Mouse (Mus musculus): Measurements from ENCODE around the gene Aspn.

DNA sequence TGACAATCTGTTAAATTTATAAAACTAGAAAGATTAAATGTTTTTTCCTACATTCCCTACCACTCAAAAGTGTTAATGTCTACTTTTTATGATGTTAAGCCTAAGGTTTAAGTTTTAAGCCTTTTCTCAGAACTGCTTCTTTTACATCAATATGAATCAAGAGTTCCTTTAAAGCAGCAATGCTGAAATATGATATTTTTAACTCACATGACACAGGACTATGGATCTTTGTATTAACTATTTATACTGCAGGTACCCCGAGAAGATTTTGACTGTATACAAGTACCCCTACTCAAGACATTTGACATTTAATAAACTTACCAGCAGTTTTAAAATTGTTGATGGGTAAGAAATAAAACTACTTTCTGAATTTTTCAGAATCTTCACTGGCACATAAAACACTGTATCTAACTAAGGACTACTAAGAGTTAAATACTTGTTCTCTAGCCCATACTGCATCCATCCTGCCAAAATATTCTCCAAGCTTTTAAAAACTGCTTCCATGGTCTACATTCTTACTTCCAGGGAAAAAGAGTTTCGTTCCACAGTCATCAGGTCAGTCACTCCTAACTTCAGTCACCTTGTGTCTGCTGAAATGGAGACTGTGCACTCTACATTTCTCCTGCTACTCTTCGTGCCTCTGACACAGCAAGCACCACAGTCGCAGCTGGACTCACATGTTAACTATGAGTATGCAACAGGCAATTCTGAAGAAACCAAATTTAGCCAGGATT, 64.5 kb downstream of the Aspn start:
- TF ChIP-seq POLR2A (IDR thresholded peaks at IDR 0.05; ENCODE audit: control insufficient read depth, low read depth, low read length) (no peak), CTCF (IDR thresholded peaks at IDR 0.05; ENCODE audit: control insufficient read depth, insufficient read depth, insufficient replicate concordance, low read depth, low read length) (no peak)
